In genomic region chr7:133637361-133638305, GRCm38 (mm10) we compare ENCODE assay signal across 7 mouse cellular contexts. TPM values are rescaled to one million over a fixed set of nuclear protein-coding genes. Genes with fewer than 3 reads are reported as not detected.
A peak's percentile ranks its signal among the peaks of the same experiment; 100 is the strongest.
DNase-seq lines count a peak whose midpoint lies in the region; ATAC-seq lines count a peak whose summit lies in the region.

Gene Edrf1 (plus strand): TSS chr7:133637543.

- WGBS in intestine, embryonic 15.5 days = under 1% methylated on average over 81 of the region's 81 CpGs
- under 1% methylated on average over 81 of the region's 81 CpGs for WGBS in midbrain, embryonic 10.5 days

- no peaks in the 10 kb centered on the region for H3K9me3 ChIP-seq in intestine, embryonic 15.5 days
- H3K9me3 ChIP-seq in midbrain, embryonic 10.5 days (replicated peaks) = no peaks in the 10 kb centered on the region

- H3K4me2 ChIP-seq in intestine, embryonic 15.5 days (replicated peaks) = peak within 1 kb of the TSS; percentile 89

- H3K27ac ChIP-seq in intestine, embryonic 15.5 days = peak within 1 kb of the TSS; percentile 91
- H3K27ac ChIP-seq in midbrain, embryonic 10.5 days (replicated peaks) = peak within 1 kb of the TSS; percentile 94

- intact Hi-C loops in gastrocnemius, postnatal 36 days (cut with DNase I) = loop anchor here (10.0 kb wide), 1 partner anchor 603 kb away; no protein-coding TSS in a partner anchor
- intact Hi-C loops in left cerebral cortex, postnatal 25 days (cut with DNase I) = loop anchor here (2.0 to 5.0 kb wide), 4 partner anchors 393 to 705 kb away; partner anchors contain the start of genes Ctbp2, Fgfr2 and Zranb1

- peaks cover 10% of the 10 kb centered on the region; the same call in 1 of the 2 replicates for H3K4me1 ChIP-seq in intestine, embryonic 15.5 days (replicated peaks)
- H3K4me1 ChIP-seq in midbrain, embryonic 10.5 days = peaks cover 18% of the 10 kb centered on the region

- peak; percentile 99 for DNase-seq in adrenal gland, adult 2 months
- peak; percentile 99 for DNase-seq in embryo, embryonic 11.5 days (ENCODE audit: low read depth, low spot score)
- peak; percentile 96 to 97 for DNase-seq in gastrocnemius, postnatal 36 days
- DNase-seq in left cerebral cortex, postnatal 25 days (ENCODE audit: low spot score in 2 of 2) = peak; percentile 97 to 99
- DNase-seq in midbrain, embryonic 10.5 days (ENCODE audit: low spot score) = peak; percentile 99
- DNase-seq in right cerebral cortex, postnatal 4 days = peak; percentile 90

- peak; percentile 99 for ATAC-seq in intestine, embryonic 15.5 days

- peaks cover 16% of the 10 kb centered on the region for H3K36me3 ChIP-seq in intestine, embryonic 15.5 days
- H3K36me3 ChIP-seq in midbrain, embryonic 10.5 days = peaks cover 38% of the 10 kb centered on the region

- peak within 1 kb of the TSS; percentile 92 for H3K9ac ChIP-seq in intestine, embryonic 15.5 days

- no peaks in the 10 kb centered on the region for H3K27me3 ChIP-seq in intestine, embryonic 15.5 days (replicated peaks)
- no peaks in the 10 kb centered on the region for H3K27me3 ChIP-seq in midbrain, embryonic 10.5 days (ENCODE audit: low read depth, poor library complexity, severe bottlenecking)

- peak within 1 kb of the TSS; percentile 74 for H3K4me3 ChIP-seq in intestine, embryonic 15.5 days (replicated peaks)
- peak within 1 kb of the TSS; percentile 97 for H3K4me3 ChIP-seq in midbrain, embryonic 10.5 days

RNA-seq across cellular contexts. Expression of gene Edrf1, which starts in this region (rescaled TPM):
- 10 to 100 TPM; 15.4 to 18.3 TPM for total RNA-seq in adrenal gland, adult 2 months (2021)
- 3.7 and 5.7 TPM in 2 replicates for polyA plus RNA-seq in adrenal gland, adult 2 months (2012; rRNA removed)
- total RNA-seq in gastrocnemius, postnatal 36 days (2021) = 1 to 10 TPM; 7.0 to 8.1 TPM
- 16.9 TPM in 2 replicates for polyA plus RNA-seq in intestine, embryonic 15.5 days (2015; fragmentation: Nextera tagmentation; extraction: Ambion mirVana)
- total RNA-seq in left cerebral cortex, postnatal 25 days (2021) = 10 to 100 TPM; 22.0 to 22.7 TPM
- polyA plus RNA-seq in midbrain, embryonic 10.5 days (2016; fragmentation: Nextera tagmentation; extraction: Ambion mirVana) = 26.0 and 29.1 TPM in 2 replicates

Comparison
In these comparisons a context has a peak if more than half of its experiments do, and no peak if none do; other contexts are left out.
1. Peak in every context shown above with its lines: DNase-seq, ATAC-seq, H3K4me3 ChIP-seq and H3K27ac ChIP-seq.